Mouse (Mus musculus): ENCODE measurements around the gene Dnase1. TPM values are rescaled to one million over a fixed set of nuclear protein-coding genes. Genes with fewer than 3 reads are reported as not detected.

The Dnase1 gene
- polyA plus RNA-seq, 1 experiment = 0.89 TPM

- no peaks in the 10 kb centered on the region for H3K27me3 ChIP-seq (ENCODE audit: control insufficient read depth, insufficient read depth, insufficient read length)
- TF ChIP-seq USF1 (IDR thresholded peaks at IDR 0.05; ENCODE audit: low read depth) (no peak), CEBPB (IDR thresholded peaks at IDR 0.05; ENCODE audit: insufficient read depth, poor library complexity, severe bottlenecking) (no peak), SRF (IDR thresholded peaks at IDR 0.05; ENCODE audit: control insufficient read depth, insufficient read length, low read depth) (no peak), MAX (IDR thresholded peaks at IDR 0.05; ENCODE audit: low read depth) (no peak), MYOD1 (IDR thresholded peaks at IDR 0.05; ENCODE audit: control insufficient read depth in 1 of 3, insufficient read length in 2 of 3, low read depth in 2 of 3) (no peak), REST (IDR thresholded peaks at IDR 0.05; ENCODE audit: insufficient read depth, insufficient read length) (no peak)
- H3ac ChIP-seq (ENCODE audit: control insufficient read depth, insufficient read length) = no peak overlapping the region
- H3K4me2 ChIP-seq (ENCODE audit: low read depth) = no peak overlapping the region
- peaks cover 28% of the 10 kb centered on the region for H3K36me3 ChIP-seq (ENCODE audit: control insufficient read depth, insufficient read depth)
- H3K4me3 ChIP-seq = no peak overlapping the region
- H3K79me2 ChIP-seq (ENCODE audit: control insufficient read depth, insufficient read depth) = no peaks in the 10 kb centered on the region
These were observed 15.9 kb downstream of the Dnase1 start for GRCm38 (mm10) chr16:4052601-4053000.

GRCm38 (mm10) chr16:4053811-4054210, 17.1 kb downstream of the Dnase1 start:
- Histone ChIP-seq H3K4me3 (no peak overlapping the region), H3K4me2 (ENCODE audit: low read depth) (no peak overlapping the region), H3K27me3 (ENCODE audit: control insufficient read depth, insufficient read depth, insufficient read length) (no peaks in the 10 kb centered on the region), H3K79me2 (ENCODE audit: control insufficient read depth, insufficient read depth) (no peaks in the 10 kb centered on the region), H3ac (ENCODE audit: control insufficient read depth, insufficient read length) (no peak overlapping the region), H3K36me3 (ENCODE audit: control insufficient read depth, insufficient read depth) (peaks cover 37% of the 10 kb centered on the region)
- TF ChIP-seq MYOG (IDR thresholded peaks at IDR 0.05; ENCODE audit: control insufficient read depth in 1 of 3, insufficient read depth in 1 of 3, insufficient read length in 2 of 3, low read depth in 2 of 3) = no peak
- TF ChIP-seq POLR2A (IDR thresholded peaks at IDR 0.05; ENCODE audit: insufficient read length, low read depth) = no peak
- TF ChIP-seq SRF (IDR thresholded peaks at IDR 0.05; ENCODE audit: control insufficient read depth, insufficient read length, low read depth) = no peak
- TF ChIP-seq MYOD1 (IDR thresholded peaks at IDR 0.05; ENCODE audit: control insufficient read depth in 1 of 3, insufficient read length in 2 of 3, low read depth in 2 of 3) = no peak
- TF ChIP-seq MAX (IDR thresholded peaks at IDR 0.05; ENCODE audit: low read depth) = no peak
- TF ChIP-seq REST (IDR thresholded peaks at IDR 0.05; ENCODE audit: insufficient read depth, insufficient read length) = no peak
- no peak for TF ChIP-seq USF1 (IDR thresholded peaks at IDR 0.05; ENCODE audit: low read depth)
- TF ChIP-seq TCF3 (IDR thresholded peaks at IDR 0.05; ENCODE audit: insufficient read length, low read depth) = no peak
- TF ChIP-seq CEBPB (IDR thresholded peaks at IDR 0.05; ENCODE audit: insufficient read depth, poor library complexity, severe bottlenecking) = no peak
- TF ChIP-seq TCF12 (IDR thresholded peaks at IDR 0.05; ENCODE audit: insufficient read depth, poor library complexity, severe bottlenecking) = no peak
- TF ChIP-seq E2F4 (IDR thresholded peaks at IDR 0.05; ENCODE audit: insufficient read depth) = no peak
- TF ChIP-seq POLR2AphosphoS2 (IDR thresholded peaks at IDR 0.05; ENCODE audit: insufficient read length, low read depth) = no peak

- H3K79me2 ChIP-seq (ENCODE audit: control insufficient read depth, insufficient read depth) = peaks cover 2% of the 10 kb centered on the region
- H3K4me3 ChIP-seq = no peak overlapping the region
- no peaks in the 10 kb centered on the region for H3K27me3 ChIP-seq (ENCODE audit: control insufficient read depth, insufficient read depth, insufficient read length)
- no peak overlapping the region for H3ac ChIP-seq (ENCODE audit: control insufficient read depth, insufficient read length)
- no peak for TF ChIP-seq POLR2AphosphoS2 (IDR thresholded peaks at IDR 0.05; ENCODE audit: insufficient read length, low read depth)
- no peak for TF ChIP-seq TCF3 (IDR thresholded peaks at IDR 0.05; ENCODE audit: insufficient read length, low read depth)
- no peak for TF ChIP-seq SRF (IDR thresholded peaks at IDR 0.05; ENCODE audit: control insufficient read depth, insufficient read length, low read depth)
- TF ChIP-seq MYOG (IDR thresholded peaks at IDR 0.05; ENCODE audit: control insufficient read depth in 1 of 3, insufficient read depth in 1 of 3, insufficient read length in 2 of 3, low read depth in 2 of 3) = no peak
- TF ChIP-seq MAX (IDR thresholded peaks at IDR 0.05; ENCODE audit: low read depth) = no peak
- TF ChIP-seq CEBPB (IDR thresholded peaks at IDR 0.05; ENCODE audit: insufficient read depth, poor library complexity, severe bottlenecking) = no peak
- no peak for TF ChIP-seq E2F4 (IDR thresholded peaks at IDR 0.05; ENCODE audit: insufficient read depth)
- no peak for TF ChIP-seq MYOD1 (IDR thresholded peaks at IDR 0.05; ENCODE audit: control insufficient read depth in 1 of 3, insufficient read length in 2 of 3, low read depth in 2 of 3)
- TF ChIP-seq POLR2A (IDR thresholded peaks at IDR 0.05; ENCODE audit: insufficient read length, low read depth) = no peak
- TF ChIP-seq TCF12 (IDR thresholded peaks at IDR 0.05; ENCODE audit: insufficient read depth, poor library complexity, severe bottlenecking) = no peak
- no peak for TF ChIP-seq USF1 (IDR thresholded peaks at IDR 0.05; ENCODE audit: low read depth)
- no peak for TF ChIP-seq REST (IDR thresholded peaks at IDR 0.05; ENCODE audit: insufficient read depth, insufficient read length)
- peaks cover 36% of the 10 kb centered on the region for H3K36me3 ChIP-seq (ENCODE audit: control insufficient read depth, insufficient read depth)
- H3K4me2 ChIP-seq (ENCODE audit: low read depth) = no peak overlapping the region
These were observed 28.2 kb downstream of the Dnase1 start for GRCm38 (mm10) chr16:4064945-4065344.

GRCm38 (mm10) chr16:4068588-4068987, 31.8 kb downstream of the Dnase1 start:
- TF ChIP-seq TCF12 (IDR thresholded peaks at IDR 0.05; ENCODE audit: insufficient read depth, poor library complexity, severe bottlenecking) (no peak), REST (IDR thresholded peaks at IDR 0.05; ENCODE audit: insufficient read depth, insufficient read length) (no peak), MYOD1 (IDR thresholded peaks at IDR 0.05; ENCODE audit: control insufficient read depth in 1 of 3, insufficient read length in 2 of 3, low read depth in 2 of 3) (no peak), CEBPB (IDR thresholded peaks at IDR 0.05; ENCODE audit: insufficient read depth, poor library complexity, severe bottlenecking) (no peak), MAX (IDR thresholded peaks at IDR 0.05; ENCODE audit: low read depth) (no peak), POLR2AphosphoS2 (IDR thresholded peaks at IDR 0.05; ENCODE audit: insufficient read length, low read depth) (no peak), POLR2A (IDR thresholded peaks at IDR 0.05; ENCODE audit: insufficient read length, low read depth) (no peak), TCF3 (IDR thresholded peaks at IDR 0.05; ENCODE audit: insufficient read length, low read depth) (no peak), USF1 (IDR thresholded peaks at IDR 0.05; ENCODE audit: low read depth) (no peak), SRF (IDR thresholded peaks at IDR 0.05; ENCODE audit: control insufficient read depth, insufficient read length, low read depth) (no peak), E2F4 (IDR thresholded peaks at IDR 0.05; ENCODE audit: insufficient read depth) (no peak), MYOG (IDR thresholded peaks at IDR 0.05; ENCODE audit: control insufficient read depth in 1 of 3, insufficient read depth in 1 of 3, insufficient read length in 2 of 3, low read depth in 2 of 3) (no peak)
- Histone ChIP-seq H3K27me3 (ENCODE audit: control insufficient read depth, insufficient read depth, insufficient read length) (no peaks in the 10 kb centered on the region), H3ac (ENCODE audit: control insufficient read depth, insufficient read length) (no peak overlapping the region), H3K4me2 (ENCODE audit: low read depth) (no peak overlapping the region), H3K4me3 (no peak overlapping the region), H3K79me2 (ENCODE audit: control insufficient read depth, insufficient read depth) (peaks cover 20% of the 10 kb centered on the region), H3K36me3 (ENCODE audit: control insufficient read depth, insufficient read depth) (peaks cover 23% of the 10 kb centered on the region)
